Mouse (Mus musculus): ENCODE measurements at regions not wholly inside any gene's neighbourhood (a gene's known extent, or its start where the extent isn't known, plus 50 kb on each side); places are given as distances from the start of the nearest gene placed in this dataset.
A peak's percentile ranks its signal among the peaks of the same experiment; 100 is the strongest.

DNA sequence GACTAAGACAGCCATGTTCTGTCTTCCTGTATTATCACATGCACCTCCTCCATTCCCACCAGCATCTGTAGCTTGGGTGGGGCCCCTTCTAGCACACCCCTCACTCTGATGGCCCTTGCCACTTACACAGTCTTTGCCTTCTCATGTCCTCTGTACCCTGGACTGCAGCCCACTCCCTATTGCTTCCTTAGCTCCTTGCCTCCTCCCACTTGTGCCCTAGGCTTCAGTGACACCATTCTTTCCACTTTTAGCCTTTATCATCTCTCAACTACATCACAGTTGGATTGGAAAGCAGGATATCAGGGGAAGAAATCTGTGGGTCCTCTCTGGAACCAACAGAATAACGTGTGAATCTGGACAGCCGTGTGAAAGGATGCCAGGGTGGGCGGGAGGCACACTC, 100.4 kb upstream of the Cops8 start:
- no peak overlapping the region for H3K9ac ChIP-seq
- peaks cover 4% of the 10 kb centered on the region; the same call in 1 of the 2 replicates for H3K27me3 ChIP-seq
- no peak for ATAC-seq (ENCODE audit: borderline replicate concordance, extremely low read depth, low FRiP score, low TSS enrichment)
- no peak overlapping the region for H3K27ac ChIP-seq
- H3K4me3 ChIP-seq = no peak overlapping the region
- H3K9me3 ChIP-seq = no peaks in the 10 kb centered on the region; the same call in 1 of the 2 replicates
- H3K4me2 ChIP-seq = no peak overlapping the region
- H3K36me3 ChIP-seq = no peaks in the 10 kb centered on the region
- WGBS = 83% methylated on average over 3 of the region's 3 CpGs
- H3K4me1 ChIP-seq = peaks cover 17% of the 10 kb centered on the region; the same call in 1 of the 2 replicates

DNA sequence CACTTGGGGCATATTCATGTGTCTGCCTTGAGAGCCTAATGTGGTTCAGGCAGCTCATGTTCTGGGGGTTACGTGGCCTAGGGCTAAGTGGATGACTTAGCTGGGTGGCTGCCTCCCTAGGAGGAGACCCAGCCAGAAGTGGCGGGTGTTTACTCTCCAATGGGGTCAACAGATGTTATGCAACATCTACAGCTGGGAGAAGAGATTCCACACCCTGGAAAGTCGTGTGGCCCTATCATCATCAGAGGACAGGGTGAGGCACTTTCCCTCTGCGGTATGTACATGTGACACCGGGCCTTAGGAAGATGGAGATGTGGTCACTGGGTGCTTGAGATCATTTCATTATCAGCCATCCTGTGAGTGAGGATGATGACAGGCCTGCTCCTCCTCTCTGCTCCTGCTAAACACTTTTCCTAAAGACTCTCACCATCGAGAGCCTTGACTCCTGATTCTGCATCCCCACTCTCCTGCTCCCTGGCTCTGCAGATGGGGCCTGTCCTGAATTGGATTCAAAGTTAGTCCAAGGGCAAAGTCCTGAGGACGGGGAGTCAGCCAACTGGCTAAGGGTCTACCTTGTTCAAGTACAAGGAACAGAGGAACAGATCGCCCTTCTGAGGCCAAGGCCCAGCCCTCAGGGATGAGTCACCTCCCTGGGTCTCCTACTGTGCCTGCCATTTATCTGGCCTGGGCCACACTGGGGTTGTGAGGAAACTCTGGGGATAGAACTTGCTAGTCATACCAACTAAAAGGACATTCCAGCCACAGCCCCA, 99.8 kb upstream of the Cops8 start:
- Histone ChIP-seq H3K9ac (no peak overlapping the region), H3K27ac (no peak overlapping the region)
- ATAC-seq (ENCODE audit: borderline replicate concordance, extremely low read depth, low FRiP score, low TSS enrichment) = no peak

DNA sequence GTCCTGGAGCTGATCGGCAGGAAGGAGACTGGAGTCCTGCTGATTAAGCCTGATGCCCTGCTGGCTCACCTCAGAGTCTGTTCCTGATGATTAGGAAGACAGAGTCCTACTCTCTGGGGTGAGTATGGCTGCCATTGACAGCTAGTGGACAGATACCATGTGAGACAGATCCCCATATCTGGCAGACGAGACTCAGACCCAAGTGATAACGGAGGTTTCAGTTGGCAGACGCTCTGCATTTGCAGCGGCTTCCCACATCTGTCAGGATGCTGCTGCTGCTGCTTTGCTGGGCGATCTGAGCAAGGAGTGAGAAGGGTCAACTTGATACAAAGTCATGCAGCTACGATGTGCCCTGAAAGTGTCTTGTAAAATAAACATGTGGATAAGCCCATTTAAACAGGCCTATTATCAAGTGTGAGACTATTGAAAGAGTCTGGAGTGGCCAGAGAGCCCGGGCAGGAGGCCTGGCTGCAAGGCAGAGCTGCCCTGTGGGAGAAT, 98.1 kb upstream of the Cops8 start:
- 13% methylated on average over 8 of the region's 8 CpGs for WGBS
- ATAC-seq (ENCODE audit: borderline replicate concordance, extremely low read depth, low FRiP score, low TSS enrichment) = peak; percentile 77
- no peak overlapping the region for H3K4me3 ChIP-seq
- H3K27ac ChIP-seq = no peak overlapping the region
- H3K4me2 ChIP-seq = no peak overlapping the region
- H3K4me1 ChIP-seq = peaks cover 17% of the 10 kb centered on the region; the same call in 1 of the 2 replicates
- H3K27me3 ChIP-seq = peaks cover 8% of the 10 kb centered on the region
- no peak overlapping the region for H3K9ac ChIP-seq
- H3K9me3 ChIP-seq = no peaks in the 10 kb centered on the region; the same call in 1 of the 2 replicates
- H3K36me3 ChIP-seq = no peaks in the 10 kb centered on the region

More for the DNA sequence above, 99.8 kb upstream of the Cops8 start:
- Histone ChIP-seq H3K4me1 (peaks cover 17% of the 10 kb centered on the region; the same call in 1 of the 2 replicates), H3K9me3 (no peaks in the 10 kb centered on the region; the same call in 1 of the 2 replicates), H3K36me3 (no peaks in the 10 kb centered on the region), H3K27me3 (peaks cover 4% of the 10 kb centered on the region; the same call in 1 of the 2 replicates), H3K4me3 (no peak overlapping the region), H3K4me2 (no peak overlapping the region)
- 62% methylated on average over 8 of the region's 8 CpGs for WGBS

DNA sequence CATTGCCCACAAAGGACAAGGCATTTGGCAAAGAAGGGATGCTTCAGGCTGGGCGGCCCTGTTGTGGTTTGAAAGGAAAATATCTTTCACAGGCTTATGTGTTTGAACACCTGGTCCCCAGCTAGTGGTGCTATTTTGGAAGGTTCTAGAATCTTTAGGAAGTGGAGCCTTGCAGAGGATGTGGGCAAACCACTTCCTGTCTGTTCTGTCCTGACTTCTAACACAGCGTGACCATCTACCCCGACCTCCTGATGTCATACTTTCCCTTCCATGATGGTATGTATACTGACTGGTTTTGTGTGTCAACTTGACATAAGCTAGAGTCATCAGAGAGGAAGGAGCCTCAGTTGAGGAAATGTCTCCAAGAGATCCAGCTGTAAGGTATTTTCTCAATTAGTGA, 97.2 kb upstream of the Cops8 start:
- H3K36me3 ChIP-seq = no peaks in the 10 kb centered on the region
- H3K9me3 ChIP-seq = no peaks in the 10 kb centered on the region
- ATAC-seq (ENCODE audit: borderline replicate concordance, extremely low read depth, low FRiP score, low TSS enrichment) = no peak
- 82% methylated on average over 3 of the region's 3 CpGs for WGBS
- H3K27me3 ChIP-seq = peaks cover 8% of the 10 kb centered on the region
- H3K4me2 ChIP-seq = no peak overlapping the region
- H3K27ac ChIP-seq = no peak overlapping the region
- no peak overlapping the region for H3K4me3 ChIP-seq
- H3K9ac ChIP-seq = no peak overlapping the region
- H3K4me1 ChIP-seq = peaks cover 17% of the 10 kb centered on the region; the same call in 1 of the 2 replicates

DNA sequence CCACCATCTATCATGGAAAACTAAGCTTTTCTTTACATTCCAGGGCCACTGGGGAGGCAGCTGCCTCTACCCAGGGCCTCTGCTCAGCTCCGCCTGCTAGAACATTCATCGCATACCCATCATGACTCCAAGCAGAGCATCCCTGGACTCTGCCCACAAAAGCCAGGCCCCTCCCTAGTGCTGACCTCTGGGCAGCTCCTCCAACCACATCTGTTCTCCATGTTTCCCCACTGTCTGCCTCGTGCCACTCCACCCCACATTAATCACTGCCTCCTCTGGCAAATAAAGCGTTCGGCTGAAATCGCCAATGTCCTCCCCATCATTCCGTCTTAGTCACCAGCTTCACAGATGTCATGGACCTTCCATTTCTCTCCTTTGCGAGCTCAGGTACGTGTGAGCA, 96.2 kb upstream of the Cops8 start:
- H3K4me1 ChIP-seq = peaks cover 17% of the 10 kb centered on the region; the same call in 1 of the 2 replicates
- H3K4me2 ChIP-seq = no peak overlapping the region
- H3K36me3 ChIP-seq = no peaks in the 10 kb centered on the region
- peaks cover 8% of the 10 kb centered on the region for H3K27me3 ChIP-seq
- no peak overlapping the region for H3K9ac ChIP-seq
- 62% methylated on average over 9 of the region's 9 CpGs for WGBS
- H3K9me3 ChIP-seq = no peaks in the 10 kb centered on the region
- no peak for ATAC-seq (ENCODE audit: borderline replicate concordance, extremely low read depth, low FRiP score, low TSS enrichment)
- H3K4me3 ChIP-seq = no peak overlapping the region
- H3K27ac ChIP-seq = no peak overlapping the region

DNA sequence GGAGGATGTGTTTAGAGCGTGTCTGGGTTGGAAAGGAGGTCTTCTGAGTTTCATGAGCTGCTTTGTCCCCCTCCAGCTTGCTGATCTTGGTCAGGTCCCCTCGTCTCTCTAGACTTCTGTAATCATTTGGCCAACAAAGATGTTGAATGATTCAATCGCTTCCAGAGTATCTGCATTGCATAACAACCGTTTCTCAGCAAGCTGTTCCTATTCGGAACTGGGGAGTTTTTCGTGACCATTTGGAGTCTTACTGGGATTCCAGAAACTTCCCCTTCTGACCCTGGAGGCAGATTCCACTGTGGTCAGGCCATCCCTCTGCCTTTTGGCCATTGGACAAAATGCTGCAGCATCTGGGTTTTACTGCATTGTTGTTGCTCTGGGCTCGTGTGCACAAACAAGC, 93.4 kb upstream of the Cops8 start:
- WGBS = 71% methylated on average over 7 of the region's 7 CpGs
- Histone ChIP-seq H3K27ac (no peak overlapping the region), H3K9me3 (no peaks in the 10 kb centered on the region), H3K36me3 (no peaks in the 10 kb centered on the region), H3K4me2 (no peak overlapping the region), H3K4me3 (no peak overlapping the region), H3K27me3 (peaks cover 14% of the 10 kb centered on the region), H3K9ac (no peak overlapping the region), H3K4me1 (peaks cover 7% of the 10 kb centered on the region; the same call in 1 of the 2 replicates)
- no peak for ATAC-seq (ENCODE audit: borderline replicate concordance, extremely low read depth, low FRiP score, low TSS enrichment)

DNA sequence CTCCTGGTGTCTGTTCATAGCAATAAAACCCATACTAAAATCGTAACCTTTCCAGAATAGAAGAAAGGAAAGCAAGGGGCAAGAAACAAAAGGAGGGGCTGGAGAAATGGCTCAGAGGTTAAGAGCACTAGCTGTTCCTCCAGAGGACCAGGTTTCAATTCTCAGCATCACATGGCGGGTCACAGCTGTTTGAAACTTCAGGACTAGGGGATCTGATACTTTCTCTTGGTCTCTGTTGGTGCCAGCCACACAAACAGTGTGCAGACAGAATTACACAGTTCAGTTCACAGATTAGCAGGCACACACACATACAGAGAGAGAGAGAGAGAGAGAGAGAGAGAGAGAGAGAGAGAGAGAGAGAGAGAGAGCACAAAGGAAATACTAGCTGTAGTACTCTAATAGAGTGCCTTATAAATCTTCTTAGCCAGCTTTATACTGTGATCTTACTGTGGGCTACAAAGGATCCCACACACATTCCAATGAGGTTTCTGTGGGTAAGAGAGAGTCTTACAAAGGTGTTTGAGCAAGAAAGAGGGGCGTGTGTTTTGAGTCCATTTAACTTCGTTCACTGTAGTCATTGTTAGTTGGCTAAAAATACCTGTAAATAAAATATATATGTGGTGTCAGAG, 89.2 kb upstream of the Cops8 start:
- no peak overlapping the region for H3K27ac ChIP-seq

DNA sequence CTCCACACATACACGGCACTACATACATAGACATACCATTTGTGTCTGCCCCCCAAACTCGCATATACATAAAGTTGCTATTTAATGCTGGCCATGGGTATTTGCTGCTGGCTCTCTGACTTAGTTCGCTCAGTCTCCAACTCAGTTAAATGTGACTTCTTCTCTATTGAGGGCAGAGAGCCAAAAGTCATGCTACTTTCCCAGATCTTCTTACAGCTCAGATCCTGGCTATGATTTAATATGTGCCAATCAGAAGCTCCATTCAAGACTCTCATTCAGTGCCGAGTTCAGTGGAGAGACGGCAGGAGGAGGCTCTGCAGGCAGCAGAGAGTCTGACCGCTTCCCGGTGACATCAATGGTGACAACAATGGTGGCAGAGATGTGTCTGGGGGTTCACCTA, 88.6 kb upstream of the Cops8 start:
- Histone ChIP-seq H3K4me1 (no peaks in the 10 kb centered on the region), H3K36me3 (no peaks in the 10 kb centered on the region), H3K4me3 (no peak overlapping the region), H3K9ac (no peak overlapping the region), H3K9me3 (no peaks in the 10 kb centered on the region), H3K27me3 (peaks cover 7% of the 10 kb centered on the region), H3K4me2 (no peak overlapping the region), H3K27ac (no peak overlapping the region)
- no peak for ATAC-seq (ENCODE audit: borderline replicate concordance, extremely low read depth, low FRiP score, low TSS enrichment)
- 71% methylated on average over 7 of the region's 7 CpGs for WGBS

More for the DNA sequence above, 89.2 kb upstream of the Cops8 start:
- Histone ChIP-seq H3K9me3 (no peaks in the 10 kb centered on the region), H3K4me1 (no peaks in the 10 kb centered on the region), H3K4me3 (no peak overlapping the region), H3K4me2 (no peak overlapping the region), H3K27me3 (peaks cover 10% of the 10 kb centered on the region), H3K9ac (no peak overlapping the region), H3K36me3 (no peaks in the 10 kb centered on the region)
- no peak for ATAC-seq (ENCODE audit: borderline replicate concordance, extremely low read depth, low FRiP score, low TSS enrichment)
- WGBS = 73% methylated on average over 4 of the region's 4 CpGs

DNA sequence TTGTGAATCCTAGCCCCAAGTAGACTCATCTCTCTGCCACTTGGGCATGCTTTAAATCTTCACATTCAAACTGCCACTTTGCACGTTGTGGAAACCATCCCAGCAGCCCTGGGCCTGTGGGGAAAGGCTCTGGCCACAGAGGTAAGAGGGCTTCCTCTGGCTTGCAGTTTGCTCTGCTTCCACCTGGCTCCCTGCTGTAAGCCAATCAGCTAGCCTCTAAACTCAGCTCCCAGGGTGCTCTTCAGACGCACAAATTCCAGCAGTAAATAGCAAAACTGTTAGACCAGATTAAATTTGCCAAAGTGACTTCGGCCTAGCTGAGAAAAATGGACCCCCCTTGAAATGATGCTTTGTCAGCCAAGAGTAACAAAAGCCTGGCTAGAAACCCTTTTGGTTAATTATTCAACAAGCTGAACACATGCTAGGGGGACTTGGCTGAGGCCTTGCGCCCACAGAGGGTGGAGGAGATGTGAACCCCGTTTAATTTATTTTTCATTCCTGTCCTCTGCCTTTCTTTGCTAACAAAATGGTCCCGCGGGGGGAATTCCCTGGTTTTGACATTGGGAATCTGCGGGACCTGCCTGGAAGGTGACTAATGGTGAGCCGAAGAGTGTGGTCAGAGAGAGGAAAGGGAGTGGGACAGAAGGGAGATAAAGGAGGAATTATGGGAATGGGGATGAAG, 84.1 kb upstream of the Cops8 start:
- no peak overlapping the region for H3K9ac ChIP-seq
- no peak overlapping the region for H3K4me2 ChIP-seq
- no peak overlapping the region for H3K27ac ChIP-seq
- no peak overlapping the region for H3K4me3 ChIP-seq
- H3K36me3 ChIP-seq = no peaks in the 10 kb centered on the region
- 48% methylated on average over 9 of the region's 9 CpGs for WGBS
- peaks cover 14% of the 10 kb centered on the region; the same call in 1 of the 2 replicates for H3K27me3 ChIP-seq
- no peak for ATAC-seq (ENCODE audit: borderline replicate concordance, extremely low read depth, low FRiP score, low TSS enrichment)
- no peaks in the 10 kb centered on the region for H3K9me3 ChIP-seq
- peaks cover 3% of the 10 kb centered on the region; the same call in 1 of the 2 replicates for H3K4me1 ChIP-seq

DNA sequence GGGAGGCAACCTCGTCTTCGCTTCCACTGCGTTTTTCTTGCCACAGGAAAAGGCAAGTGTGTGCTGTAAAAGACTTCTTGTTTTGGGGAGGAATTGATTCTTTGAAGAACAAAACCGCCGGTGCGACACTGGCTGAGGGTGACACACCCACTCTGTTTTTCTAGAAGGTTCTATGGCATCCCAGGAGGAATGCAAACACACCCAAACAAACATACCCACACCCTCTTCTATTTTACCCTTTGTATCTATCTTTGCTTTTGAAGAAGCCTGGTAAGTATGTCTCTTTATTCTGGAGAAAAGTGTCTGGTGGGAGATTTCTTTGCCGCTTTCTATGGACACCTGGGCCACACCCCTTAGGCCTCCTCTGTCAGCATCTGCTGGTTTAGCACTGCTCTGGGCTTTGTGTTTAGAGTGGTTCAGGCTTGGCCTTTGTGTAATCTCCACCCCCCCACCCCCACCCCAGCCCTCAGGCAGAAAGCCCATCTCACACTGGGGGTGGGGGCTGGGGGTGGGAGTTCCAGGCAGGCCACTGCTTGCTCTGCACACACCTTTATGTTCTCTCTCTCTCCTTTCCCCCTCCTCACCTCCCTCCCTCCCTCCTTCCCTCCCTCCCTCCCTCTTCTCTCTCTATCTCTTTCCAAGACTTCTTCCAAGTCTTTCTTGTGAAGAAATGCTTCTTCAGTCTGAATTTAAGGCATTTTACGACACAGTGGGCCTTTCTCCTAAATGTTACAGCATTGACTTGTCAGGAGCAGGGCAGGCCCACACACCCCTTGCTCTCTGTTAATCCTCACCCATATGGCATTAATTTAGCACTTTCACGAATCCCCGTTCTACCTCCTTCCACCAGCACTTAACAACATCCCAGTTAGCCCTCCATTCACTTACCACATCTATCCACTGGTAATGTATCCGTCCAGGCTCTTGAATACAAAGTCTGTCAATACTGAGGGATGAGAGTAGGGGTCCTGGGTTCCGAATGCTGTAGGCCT, 83.2 kb upstream of the Cops8 start:
- 70% methylated on average over 12 of the region's 12 CpGs for WGBS
- H3K4me3 ChIP-seq = no peak overlapping the region

DNA sequence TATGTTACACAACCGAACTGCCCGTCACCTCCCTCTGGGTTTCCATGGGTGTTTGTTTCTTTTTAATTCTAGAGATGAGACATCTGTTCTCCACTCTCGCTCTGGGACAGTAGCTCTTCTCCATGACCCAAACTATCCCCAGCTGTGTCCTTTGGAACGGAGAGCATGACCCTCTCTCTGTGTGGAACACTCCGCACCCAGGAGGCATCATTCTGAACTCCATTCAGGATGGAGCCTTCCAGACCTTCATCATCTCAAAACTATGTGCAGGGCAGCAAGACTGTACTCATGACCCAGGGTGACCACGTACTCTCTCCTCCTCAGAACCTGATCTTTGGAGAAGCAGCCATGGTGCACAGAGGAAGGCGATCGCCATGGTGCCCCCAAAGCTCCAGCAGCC, 80.5 kb upstream of the Cops8 start:
- Histone ChIP-seq H3K4me1 (peaks cover 13% of the 10 kb centered on the region; the same call in 1 of the 2 replicates), H3K9ac (no peak overlapping the region), H3K4me3 (no peak overlapping the region), H3K27me3 (peaks cover 10% of the 10 kb centered on the region; the same call in 1 of the 2 replicates), H3K36me3 (no peaks in the 10 kb centered on the region), H3K4me2 (no peak overlapping the region), H3K27ac (no peak overlapping the region), H3K9me3 (no peaks in the 10 kb centered on the region)
- no peak for ATAC-seq (ENCODE audit: borderline replicate concordance, extremely low read depth, low FRiP score, low TSS enrichment)
- 67% methylated on average over 8 of the region's 8 CpGs for WGBS

More for the DNA sequence above, 83.2 kb upstream of the Cops8 start:
- Histone ChIP-seq H3K4me2 (no peak overlapping the region), H3K4me1 (peaks cover 4% of the 10 kb centered on the region; the same call in 1 of the 2 replicates), H3K36me3 (no peaks in the 10 kb centered on the region), H3K9me3 (no peaks in the 10 kb centered on the region), H3K27me3 (peaks cover 10% of the 10 kb centered on the region; the same call in 1 of the 2 replicates), H3K9ac (no peak overlapping the region), H3K27ac (no peak overlapping the region)
- ATAC-seq (ENCODE audit: borderline replicate concordance, extremely low read depth, low FRiP score, low TSS enrichment) = 0 out of 2 replicates have a peak, but pooled peaks have one; percentile 31

Data from lung, embryonic 15.5 days (tissue).